Mouse (Mus musculus): Measurements from ENCODE around the gene Btbd35f17. TPM values are rescaled to one million over a fixed set of nuclear protein-coding genes. Genes with fewer than 3 reads are reported as not detected.
"Not testable (repeated sequence)": the region's sequence is repeated elsewhere in the genome, so short reads cannot be mapped to it uniquely, and the experiment has no call there.

Btbd35f17 gene
- not detected for total RNA-seq (2021)
- long read RNA-seq, experiment 1 = 0 reads
- long read RNA-seq, experiment 2 = 0 reads

GRCm38 (mm10) chrX:4370336-4370735 is at the start of gene Btbd35f17:
Gene Btbd35f17, plus strand, starts transcription at chrX:4370636.
- DNase-seq; H3K4me3 ChIP-seq; H3K27ac ChIP-seq; intact Hi-C loops (cut with DNase I): not testable (repeated sequence)

Other genes starting within 250 kb of the Btbd35f17 start
- not detected for gene Btbd35f28, start 174.1 kb upstream of the Btbd35f17 start, total RNA-seq (2021)
- not detected for gene Btbd35f20, start 79.4 kb upstream of the Btbd35f17 start, total RNA-seq (2021)

All from gastrocnemius, adult 2 months (tissue).